Mouse (Mus musculus): ENCODE data around the gene Sel1l2.
"Not testable (repeated sequence)": the region's sequence is repeated elsewhere in the genome, so short reads cannot be mapped to it uniquely, and the experiment has no call there.

Gene Sel1l2

DNA sequence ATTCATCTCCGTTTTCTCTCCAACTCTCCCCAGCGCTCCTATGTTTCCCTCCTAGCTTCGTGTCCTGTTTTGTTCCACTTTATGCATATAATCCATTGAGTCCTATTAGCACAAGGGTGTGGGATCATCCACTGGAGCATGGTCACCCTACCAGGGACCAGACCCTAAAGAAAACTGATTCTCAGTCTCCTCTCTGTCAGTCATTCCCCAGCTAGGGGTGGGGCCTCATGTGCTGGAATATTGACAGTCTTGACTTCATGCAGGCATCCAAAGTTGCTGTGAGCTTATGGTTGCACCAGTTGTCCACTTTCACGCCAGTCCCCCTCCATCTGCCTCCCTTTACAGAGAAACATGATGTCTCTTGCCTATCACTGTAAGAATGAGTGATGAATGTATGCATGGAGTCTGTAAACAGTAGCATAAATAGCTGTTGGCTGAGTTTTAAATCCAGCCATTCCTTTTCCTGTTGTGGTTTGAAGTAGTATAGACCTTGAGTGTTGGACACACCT, 174.9 kb downstream of the Sel1l2 start:
- DNase-seq (ENCODE audit: low spot score) = no peak

DNA sequence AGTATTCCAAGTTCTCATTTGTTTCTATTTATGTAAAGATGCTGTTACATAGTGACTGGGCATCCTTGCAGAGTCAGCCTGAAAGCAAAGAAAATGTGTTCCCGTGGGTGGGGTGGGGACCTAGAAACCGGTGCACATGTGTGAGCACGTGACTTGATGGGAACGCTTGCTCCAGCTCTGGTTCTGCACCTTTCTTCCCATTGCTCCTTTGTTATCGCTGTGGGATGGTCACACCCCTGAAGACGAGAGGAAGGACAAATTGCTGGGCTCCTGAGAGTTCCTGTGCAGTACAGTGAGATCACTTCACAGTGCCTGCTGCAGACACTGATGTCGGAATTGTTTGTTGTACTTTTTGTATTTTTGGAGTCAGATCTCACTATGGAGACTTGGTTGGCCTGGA, 185.8 kb downstream of the Sel1l2 start:
- no peak for DNase-seq (ENCODE audit: low spot score)

DNA sequence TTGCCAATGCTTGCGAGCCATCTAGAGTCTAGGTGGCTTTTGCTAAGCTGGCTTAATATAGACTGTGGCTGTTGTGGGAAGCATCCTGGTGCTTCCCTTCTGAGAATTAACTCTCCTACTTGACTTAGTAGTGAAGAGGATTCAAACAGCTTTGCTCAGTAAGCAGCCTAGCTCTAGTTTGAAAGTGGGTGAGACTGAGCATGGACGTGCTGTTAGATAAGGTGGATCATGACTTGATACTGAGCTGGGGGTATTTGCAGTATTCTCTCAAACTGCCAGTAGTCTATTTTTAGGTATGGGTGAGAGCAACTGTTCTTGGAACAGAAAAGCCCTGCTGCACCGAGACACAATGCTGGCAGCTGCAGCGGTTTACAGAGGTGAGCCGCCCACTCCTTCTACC, 186.9 kb downstream of the Sel1l2 start:
- DNase-seq (ENCODE audit: low spot score) = no peak

DNA sequence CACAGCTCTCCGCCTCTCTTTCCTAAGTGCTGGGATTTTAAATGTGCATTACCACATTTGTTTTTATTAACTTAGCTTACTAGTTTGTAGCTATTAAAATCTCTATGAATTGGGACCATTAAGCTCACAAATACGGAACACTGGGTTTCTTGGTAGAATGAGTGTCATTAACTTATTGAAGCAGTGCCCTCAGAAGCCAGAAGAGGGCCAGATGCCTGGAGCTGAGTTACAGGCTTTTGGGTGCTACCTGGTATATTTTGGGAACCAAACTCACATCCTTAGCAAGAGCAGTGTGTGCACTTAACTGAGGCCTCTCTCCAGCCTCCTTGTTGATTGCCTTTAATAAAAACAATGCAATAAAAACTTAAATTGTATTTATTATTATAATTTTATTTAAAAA, 188.8 kb downstream of the Sel1l2 start:
- DNase-seq (ENCODE audit: low spot score) = no peak

DNA sequence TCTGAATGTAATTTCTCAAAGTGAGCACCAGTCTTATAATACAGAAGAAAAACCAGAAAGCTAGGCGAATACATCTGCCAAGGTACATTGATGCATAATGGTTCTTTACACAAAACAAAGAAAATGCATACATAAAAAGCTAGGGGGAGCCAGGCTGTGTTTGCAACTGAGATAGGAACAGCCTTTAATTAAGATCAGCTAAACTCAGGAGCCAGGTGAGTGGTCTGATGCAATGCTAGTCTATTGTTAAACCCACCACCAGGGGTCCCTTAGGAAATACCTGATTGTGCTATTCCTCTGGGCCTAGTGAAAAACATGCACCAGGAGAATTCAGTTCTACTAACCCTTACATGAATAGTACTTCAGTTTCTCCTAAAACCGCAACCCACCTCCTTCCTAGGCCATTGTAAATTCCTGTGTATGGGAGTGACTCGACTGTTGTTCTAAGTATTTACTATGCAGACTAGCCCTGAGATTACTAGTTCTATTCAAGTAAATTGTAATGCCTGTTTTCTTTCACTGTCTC, 203.8 kb downstream of the Sel1l2 start:
- not testable (repeated sequence) for DNase-seq (ENCODE audit: low spot score)

Data from ovary, adult 18-20 months (tissue).